Mouse (Mus musculus) C2C12 (cell line): ENCODE measurements around the gene Scn2b.

Experiments
- CEBPB ChIP-seq: IDR thresholded peaks from one replicate; pipeline ENCODE4 v1.6.1; 2011; ENCODE audit warnings: low read depth, mild to moderate bottlenecking, control low read depth, moderate library complexity
- CTCF ChIP-seq: IDR thresholded peaks from one replicate; pipeline ENCODE4 v1.5.1; 2011; ENCODE audit not compliant: control insufficient read depth, insufficient read depth, insufficient read length
- FOSL1 ChIP-seq: IDR thresholded peaks from one replicate; pipeline ENCODE4 v1.8.0; 2011; ENCODE audit warnings: mild to moderate bottlenecking, low read length; ENCODE audit not compliant: poor library complexity, insufficient read depth, severe bottlenecking
- MAX ChIP-seq: IDR thresholded peaks from one replicate; pipeline ENCODE4 v1.6.1; 2011; ENCODE audit warnings: mild to moderate bottlenecking, control low read depth
- MYOD1 ChIP-seq: IDR thresholded peaks from one replicate; pipeline ENCODE4 v1.6.1; 2011; ENCODE audit warnings: low read depth; ENCODE audit not compliant: control insufficient read depth, insufficient read length
- MYOG ChIP-seq: IDR thresholded peaks from one replicate; pipeline ENCODE4 v1.6.1; 2011; ENCODE audit not compliant: control insufficient read depth, insufficient read length; ENCODE audit errors: extremely low read depth
- USF1 ChIP-seq: IDR thresholded peaks from one replicate; pipeline ENCODE4 v1.6.1; 2011; ENCODE audit warnings: low read depth, mild to moderate bottlenecking, control low read depth, moderate library complexity

- TF ChIP-seq CEBPB (no peak), CTCF (no peak), MYOD1 (no peak), MAX (no peak), MYOG (no peak), USF1 (no peak), FOSL1 (no peak)
Measured at GRCm38 (mm10) chr9:45097877-45098276, 19.7 kb upstream of the Scn2b start.
